Mouse (Mus musculus): ENCODE measurements around the gene Fbxl19. TPM values are rescaled to one million over a fixed set of nuclear protein-coding genes. Genes with fewer than 3 reads are reported as not detected.

Fbxl19 gene
- 9.0 and 9.2 TPM in 2 replicates for total RNA-seq (2017)

DNA sequence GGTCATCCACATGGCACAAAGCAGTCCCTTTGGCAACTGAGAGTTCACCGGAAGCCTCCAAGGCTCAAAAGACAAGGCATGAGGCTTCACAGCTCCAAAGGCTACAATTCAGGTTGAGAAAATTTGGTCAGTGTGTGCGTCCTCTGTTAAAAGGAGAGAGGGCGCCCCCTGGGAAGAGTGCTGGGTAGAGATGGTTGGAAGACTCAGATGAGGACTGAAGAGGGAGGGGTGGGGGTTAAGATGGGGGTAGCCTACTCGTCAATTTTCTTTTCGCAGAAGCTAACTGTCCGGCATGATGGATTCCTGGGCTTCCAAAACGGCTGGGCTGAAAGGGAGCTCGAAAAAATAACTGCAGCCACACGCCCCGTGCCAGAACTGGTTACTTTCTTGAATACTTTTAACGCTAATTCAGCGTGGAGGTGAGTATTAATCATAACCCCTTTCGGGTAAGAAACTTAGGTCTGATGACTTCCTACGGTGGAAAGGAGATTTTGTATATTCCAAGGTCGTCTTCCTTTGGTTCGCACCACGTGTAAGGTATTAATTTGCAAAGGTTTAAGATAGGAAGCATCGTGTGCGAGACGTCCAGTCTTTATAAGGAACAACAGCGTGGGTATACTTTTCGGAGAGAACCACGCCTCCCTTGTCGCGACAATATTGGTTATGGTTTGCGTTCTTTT, at the start of gene Fbxl19:
Fbxl19 (plus strand) TSS at position 178 of the 680 bp plus-strand sequence.
- ATAC-seq (ENCODE audit: extremely low read depth, insufficient number of reproducible peaks, low FRiP score, poor library complexity, severe bottlenecking) = no peak

DNA sequence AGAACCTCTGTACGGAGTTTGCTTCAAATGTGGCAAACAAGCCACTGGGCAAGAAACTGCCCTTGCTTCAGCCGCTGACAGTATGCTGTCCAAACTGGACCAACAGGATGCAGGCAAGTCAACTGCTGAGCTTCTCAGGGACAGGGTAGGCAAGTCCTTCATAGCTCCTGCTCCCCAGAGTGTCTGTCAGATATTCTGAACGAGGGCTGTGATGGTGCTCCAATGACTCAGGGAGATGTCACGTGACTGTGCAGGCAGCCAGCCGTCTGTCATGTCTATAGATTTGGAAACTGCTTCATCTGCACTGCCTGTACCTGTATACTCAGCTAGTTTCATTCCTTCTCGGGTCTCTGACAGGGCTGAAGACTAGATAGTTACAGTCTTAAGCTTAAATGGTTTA, 45.4 kb upstream of the Fbxl19 start:
- no peak for ATAC-seq (ENCODE audit: extremely low read depth, insufficient number of reproducible peaks, low FRiP score, poor library complexity, severe bottlenecking)

DNA sequence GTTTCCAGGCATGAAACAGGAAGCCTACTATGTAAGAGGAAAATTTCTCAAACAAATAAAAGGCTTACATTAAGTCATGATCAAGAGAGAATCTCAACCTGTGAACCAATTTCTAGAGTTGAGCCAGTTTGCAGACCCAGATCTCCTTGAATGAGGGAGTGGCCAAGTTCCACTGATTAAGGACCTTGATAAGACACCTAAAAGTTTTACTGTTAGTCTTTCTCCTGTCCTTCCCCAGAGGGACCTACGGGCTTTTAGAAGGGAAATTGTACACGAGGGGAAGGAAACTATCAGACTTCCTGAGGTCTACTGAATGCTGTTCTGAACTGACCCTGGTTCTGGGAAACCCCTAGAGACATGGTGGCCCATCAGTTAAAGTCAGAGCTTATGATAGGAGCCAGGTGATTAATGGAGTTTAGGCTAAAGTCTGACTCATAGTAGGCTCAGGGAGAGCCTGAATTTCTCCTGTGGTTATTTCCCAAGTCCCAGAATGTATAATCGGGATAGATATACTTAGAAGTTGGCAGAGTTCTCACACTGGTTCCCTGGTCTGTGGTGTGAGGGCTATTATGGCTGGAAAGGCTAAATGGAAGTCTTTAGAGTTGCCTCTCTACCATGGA, 43.5 kb upstream of the Fbxl19 start:
- ATAC-seq (ENCODE audit: extremely low read depth, insufficient number of reproducible peaks, low FRiP score, poor library complexity, severe bottlenecking) = no peak

- ATAC-seq (ENCODE audit: extremely low read depth, insufficient number of reproducible peaks, low FRiP score, poor library complexity, severe bottlenecking) = no peak
These were observed 40.7 kb upstream of the Fbxl19 start for GRCm38 (mm10) chr7:127703561-127704178.

DNA sequence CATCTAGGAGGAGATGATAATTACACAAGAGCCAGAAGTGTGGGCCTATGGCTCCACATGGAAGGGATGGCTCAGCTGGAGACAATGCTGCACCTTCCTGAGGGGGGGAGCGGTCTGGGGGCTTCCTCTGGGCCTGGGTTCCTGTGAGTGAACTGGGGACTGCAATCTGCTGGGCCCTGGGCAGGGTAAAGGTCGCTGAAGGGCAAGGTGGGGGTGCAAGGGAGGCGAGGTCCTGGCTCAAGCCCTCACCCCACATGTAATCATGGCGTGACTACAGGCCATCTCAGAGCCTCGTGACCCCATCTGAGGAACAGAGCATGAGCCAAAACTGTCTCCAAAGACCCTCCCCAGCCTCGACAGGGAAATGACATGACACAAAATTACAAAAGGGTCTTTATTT, 39.7 kb upstream of the Fbxl19 start:
- no peak for ATAC-seq (ENCODE audit: extremely low read depth, insufficient number of reproducible peaks, low FRiP score, poor library complexity, severe bottlenecking)

DNA sequence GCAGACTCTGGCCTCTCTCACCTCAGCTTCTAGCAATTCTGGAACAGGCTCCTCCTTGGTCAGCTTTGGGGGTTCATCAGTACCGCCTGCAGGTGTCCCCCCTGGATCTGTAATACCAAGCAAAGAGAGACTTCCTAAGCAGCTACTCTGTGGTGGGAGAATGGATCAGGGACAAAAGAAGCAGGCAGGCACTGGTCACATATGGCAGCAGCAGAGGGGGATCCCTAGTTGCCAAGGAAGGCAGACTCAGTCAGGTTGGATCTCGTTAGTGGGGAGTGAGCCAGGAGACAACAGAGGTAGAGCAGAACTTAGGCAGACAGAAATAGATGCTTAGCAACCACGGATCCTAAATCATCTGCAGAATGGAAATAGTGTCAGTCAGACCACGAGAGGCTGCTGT, 38.6 kb upstream of the Fbxl19 start:
- no peak for ATAC-seq (ENCODE audit: extremely low read depth, insufficient number of reproducible peaks, low FRiP score, poor library complexity, severe bottlenecking)

- ATAC-seq (ENCODE audit: extremely low read depth, insufficient number of reproducible peaks, low FRiP score, poor library complexity, severe bottlenecking) = no peak
These were observed 37.0 kb upstream of the Fbxl19 start for GRCm38 (mm10) chr7:127707045-127707956.

DNA sequence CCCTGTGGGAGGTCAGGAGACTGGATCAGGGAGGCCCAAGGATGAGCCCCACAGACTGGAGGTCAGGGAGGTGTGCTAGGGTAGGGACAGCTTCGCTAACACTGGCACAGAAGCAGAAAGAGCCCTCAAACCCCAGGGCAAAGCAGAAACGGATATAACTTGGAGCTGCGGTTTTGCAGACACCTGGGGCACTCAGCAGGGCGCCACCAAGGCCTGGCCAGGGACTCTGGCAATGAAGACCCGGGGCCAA, 36.5 kb upstream of the Fbxl19 start:
- no peak for ATAC-seq (ENCODE audit: extremely low read depth, insufficient number of reproducible peaks, low FRiP score, poor library complexity, severe bottlenecking)

DNA sequence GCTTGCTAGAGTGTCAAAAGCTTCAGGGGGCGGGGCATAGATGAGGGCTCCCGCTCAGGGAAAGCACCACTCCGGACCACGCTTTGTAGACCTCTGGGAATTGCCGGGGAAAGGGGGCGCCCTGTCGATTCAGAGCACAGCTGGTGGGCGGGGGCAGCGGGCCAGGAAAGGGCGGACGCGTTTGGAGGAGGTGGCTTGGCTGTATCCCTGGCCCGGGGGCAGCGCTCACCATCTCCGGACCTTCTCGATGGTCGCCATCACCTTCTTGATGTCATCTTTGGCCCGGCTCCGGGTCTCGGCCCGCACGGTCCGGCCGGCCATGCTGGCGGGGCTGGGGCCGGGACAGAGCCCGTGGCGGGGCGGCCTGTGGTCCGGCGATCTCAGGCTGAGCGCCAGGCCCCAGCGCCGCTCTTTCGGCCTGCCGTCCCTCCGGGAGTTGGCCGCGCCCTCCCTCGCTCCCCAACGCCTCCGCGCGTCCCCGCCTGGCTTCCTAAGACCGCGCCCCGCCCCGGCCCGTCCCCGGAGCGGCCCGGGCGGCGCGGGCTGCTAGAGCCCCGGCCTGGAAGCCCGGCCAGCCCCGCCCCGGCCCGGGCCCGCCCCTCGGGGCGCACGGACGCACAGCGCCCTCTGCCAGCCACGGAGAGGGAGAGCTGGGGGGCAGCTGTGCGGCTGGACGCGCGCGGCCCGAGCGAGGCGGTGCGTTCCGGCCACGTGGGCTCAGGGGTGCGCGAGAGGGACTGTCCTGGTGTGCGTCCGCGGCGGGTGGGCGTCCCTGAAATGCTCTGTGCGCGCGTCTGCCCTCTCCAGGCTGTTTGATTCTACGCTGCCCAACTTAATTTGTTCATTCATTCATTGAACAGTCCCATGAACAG, 35.9 kb upstream of the Fbxl19 start, which contains the start of gene Bcl7c:
Bcl7c (minus strand) TSS at position 727 of the 872 bp plus-strand sequence.
- ATAC-seq (ENCODE audit: extremely low read depth, insufficient number of reproducible peaks, low FRiP score, poor library complexity, severe bottlenecking) = peak; percentile 57

DNA sequence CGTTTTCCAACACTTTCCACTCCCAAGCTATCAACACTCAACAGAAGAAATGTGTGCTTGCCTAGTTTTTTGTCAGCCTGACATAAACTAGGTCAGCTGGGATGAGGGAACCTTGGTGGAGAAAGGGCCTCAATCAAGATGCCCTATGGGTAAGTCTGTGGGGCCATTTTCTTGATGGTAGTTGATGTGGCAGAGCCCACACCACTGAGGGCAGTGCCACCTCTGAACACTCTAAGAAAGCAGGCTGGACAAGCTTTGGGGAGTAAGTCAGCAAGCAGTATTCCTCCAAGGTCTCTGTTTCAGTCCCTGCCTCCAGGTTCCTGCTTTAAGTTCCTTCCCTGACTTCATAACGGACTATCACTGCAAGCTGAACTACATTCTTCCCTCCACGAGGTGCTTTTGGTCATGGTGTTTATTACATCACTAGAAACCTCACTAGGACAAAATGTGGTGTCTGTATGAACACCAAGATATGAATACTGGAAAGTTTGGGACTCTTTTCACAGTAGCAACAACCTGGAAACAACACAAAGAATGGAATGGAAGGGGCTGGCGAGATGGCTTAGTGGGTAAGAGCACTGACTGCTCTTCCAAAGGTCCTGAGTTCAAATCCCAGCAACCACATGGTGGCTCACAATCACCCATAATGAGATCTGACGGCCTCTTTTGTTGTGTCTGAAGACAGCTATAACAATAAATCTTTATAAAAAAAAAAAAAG, 34.9 kb upstream of the Fbxl19 start:
- no peak for ATAC-seq (ENCODE audit: extremely low read depth, insufficient number of reproducible peaks, low FRiP score, poor library complexity, severe bottlenecking)

DNA sequence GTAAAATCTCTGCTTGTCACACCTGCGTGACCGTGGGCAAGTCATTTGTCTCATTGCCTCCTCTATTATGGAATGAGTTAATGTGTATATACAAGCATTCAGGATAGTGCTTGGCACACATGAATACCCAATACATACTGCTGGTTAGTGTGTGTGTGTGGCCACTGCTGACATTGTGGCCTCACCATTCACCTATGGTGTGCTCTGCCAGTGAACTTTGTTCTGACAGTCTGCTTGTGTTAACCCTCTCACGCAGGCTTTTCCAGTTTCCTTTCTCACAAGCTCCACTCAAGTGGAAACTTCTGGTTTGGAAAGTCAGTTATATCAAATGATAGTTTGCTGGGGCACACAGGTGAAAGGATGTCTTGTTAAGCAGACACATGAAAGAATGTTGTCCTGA, 33.3 kb upstream of the Fbxl19 start:
- ATAC-seq (ENCODE audit: extremely low read depth, insufficient number of reproducible peaks, low FRiP score, poor library complexity, severe bottlenecking) = no peak

DNA sequence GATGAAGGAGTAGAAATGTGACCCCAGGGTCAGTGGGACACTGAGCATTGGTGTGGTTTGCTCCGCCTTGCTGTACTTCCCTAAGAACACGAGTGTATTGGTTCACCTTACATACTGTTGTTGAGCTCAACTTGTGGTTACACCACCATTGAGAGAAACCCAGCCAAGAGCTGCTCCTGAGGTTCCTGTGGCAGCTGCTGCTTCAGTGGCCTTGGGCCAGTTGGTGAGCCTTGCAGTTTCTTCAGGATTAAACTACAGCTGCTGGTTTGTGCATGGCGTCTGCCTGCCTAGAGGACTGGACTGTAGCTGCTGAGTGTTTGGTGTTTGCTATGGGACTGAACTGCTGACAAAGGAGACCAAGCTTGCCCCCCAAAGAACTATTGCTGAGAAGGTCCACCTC, 32.9 kb upstream of the Fbxl19 start:
- no peak for ATAC-seq (ENCODE audit: extremely low read depth, insufficient number of reproducible peaks, low FRiP score, poor library complexity, severe bottlenecking)

GRCm38 (mm10) chr7:127712461-127713385, 31.6 kb upstream of the Fbxl19 start, which contains the start of gene Ctf1:
TSS of gene Ctf1 (plus strand) at chr7:127712736.
- no peak for ATAC-seq (ENCODE audit: extremely low read depth, insufficient number of reproducible peaks, low FRiP score, poor library complexity, severe bottlenecking)

GRCm38 (mm10) chr7:127714816-127715215, 29.5 kb upstream of the Fbxl19 start:
- ATAC-seq (ENCODE audit: extremely low read depth, insufficient number of reproducible peaks, low FRiP score, poor library complexity, severe bottlenecking) = no peak

DNA sequence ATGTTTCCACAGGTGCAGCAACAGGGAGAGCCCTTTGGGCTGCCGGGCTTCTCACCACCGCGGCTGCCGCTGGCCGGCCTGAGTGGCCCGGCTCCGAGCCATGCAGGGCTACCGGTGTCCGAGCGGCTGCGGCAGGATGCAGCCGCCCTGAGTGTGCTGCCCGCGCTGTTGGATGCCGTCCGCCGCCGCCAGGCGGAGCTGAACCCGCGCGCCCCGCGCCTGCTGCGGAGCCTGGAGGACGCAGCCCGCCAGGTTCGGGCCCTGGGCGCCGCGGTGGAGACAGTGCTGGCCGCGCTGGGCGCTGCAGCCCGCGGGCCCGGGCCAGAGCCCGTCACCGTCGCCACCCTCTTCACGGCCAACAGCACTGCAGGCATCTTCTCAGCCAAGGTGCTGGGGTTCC, 27.4 kb upstream of the Fbxl19 start:
- ATAC-seq (ENCODE audit: extremely low read depth, insufficient number of reproducible peaks, low FRiP score, poor library complexity, severe bottlenecking) = peak; percentile 39; the same call in 1 of the 2 replicates

DNA sequence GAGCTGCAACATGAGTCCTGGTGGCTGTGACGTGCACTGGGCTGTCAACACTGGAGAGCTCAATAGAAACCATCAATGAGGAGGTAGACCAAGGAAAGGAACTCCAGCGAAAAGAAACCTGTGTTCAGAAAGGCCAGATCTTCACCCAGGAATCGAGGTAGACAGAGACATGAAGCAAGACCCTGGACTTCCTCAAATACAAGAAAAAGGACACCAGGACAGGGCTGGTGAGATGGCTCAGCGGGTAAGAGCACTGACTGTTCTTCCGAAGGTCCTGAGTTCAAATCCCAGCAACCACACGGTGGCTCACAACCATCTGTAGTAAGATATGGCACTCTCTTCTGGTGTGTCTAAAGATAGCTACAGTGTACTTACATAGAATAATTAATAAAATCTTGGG, 26.0 kb upstream of the Fbxl19 start:
- ATAC-seq (ENCODE audit: extremely low read depth, insufficient number of reproducible peaks, low FRiP score, poor library complexity, severe bottlenecking) = no peak

GRCm38 (mm10) chr7:127719258-127719657, 25.1 kb upstream of the Fbxl19 start:
- ATAC-seq (ENCODE audit: extremely low read depth, insufficient number of reproducible peaks, low FRiP score, poor library complexity, severe bottlenecking) = no peak
